Mouse (Mus musculus): Measurements from ENCODE around the gene Gm6890.
"Not testable (repeated sequence)": the region's sequence is repeated elsewhere in the genome, so short reads cannot be mapped to it uniquely, and the experiment has no call there.

- not testable (repeated sequence) for TF ChIP-seq CTCF (IDR thresholded peaks at IDR 0.05; ENCODE audit: insufficient read depth, low read length); POLR2A (IDR thresholded peaks at IDR 0.05; ENCODE audit: borderline replicate concordance, extremely low read depth, low read depth, low read length)
Measured at GRCm38 (mm10) chrX:74726195-74726594, 14.5 kb upstream of the Gm6890 start.
